8 mouse cellular contexts compared by ENCODE assay signal in genomic region chr4:137178833-137179232, GRCm38 (mm10).
A peak's percentile ranks its signal among the peaks of the same experiment; 100 is the strongest.
DNase-seq lines count a peak whose midpoint lies in the region; ATAC-seq and TF ChIP-seq lines count a peak whose summit lies in the region.

No protein-coding gene starts in this region.

- no peak overlapping the region for H3K4me2 ChIP-seq in forebrain, embryonic 15.5 days (replicated peaks)

- peak overlapping the region; percentile 54 for H3K4me3 ChIP-seq in megakaryocyte, embryonic 14.5 days (replicated peaks)
- no peak overlapping the region for H3K4me3 ChIP-seq in gastrocnemius, adult 2 months
- H3K4me3 ChIP-seq in forebrain, embryonic 15.5 days, result no peak overlapping the region

- H3K27me3 ChIP-seq in megakaryocyte, embryonic 14.5 days (replicated peaks), result peaks cover 53% of the 10 kb centered on the region
- no peaks in the 10 kb centered on the region for H3K27me3 ChIP-seq in forebrain, embryonic 15.5 days

- H3K4me1 ChIP-seq in megakaryocyte, embryonic 14.5 days, result peaks cover 39% of the 10 kb centered on the region
- no peaks in the 10 kb centered on the region for H3K4me1 ChIP-seq in forebrain, embryonic 15.5 days

- ATAC-seq in cerebellum, adult (ENCODE audit: insufficient number of reproducible peaks, low FRiP score, low TSS enrichment), result 0 out of 2 replicates have a peak, but pooled peaks have one; percentile 20
- ATAC-seq in megakaryocyte, adult 5-6 weeks (ENCODE audit: poor library complexity, severe bottlenecking), result no peak
- no peak for ATAC-seq in forebrain, embryonic 15.5 days (replicated peaks)

- peaks cover 5% of the 10 kb centered on the region; the same call in 1 of the 2 replicates for H3K9me3 ChIP-seq in megakaryocyte, embryonic 14.5 days
- H3K9me3 ChIP-seq in forebrain, embryonic 15.5 days, result no peaks in the 10 kb centered on the region

- no peaks in the 10 kb centered on the region for H3K36me3 ChIP-seq in megakaryocyte, embryonic 14.5 days (replicated peaks; ENCODE audit: low read length)
- no peaks in the 10 kb centered on the region for H3K36me3 ChIP-seq in forebrain, embryonic 15.5 days

- TF ChIP-seq CTCF in gastrocnemius, adult 2 months (IDR thresholded peaks at IDR 0.05), result no peak

- intact Hi-C loops in gastrocnemius, adult 2 months (cut with DNase I), result no loop called here

- H3K9ac ChIP-seq in forebrain, embryonic 15.5 days (replicated peaks), result no peak overlapping the region

- no peak overlapping the region for H3K27ac ChIP-seq in gastrocnemius, adult 2 months
- no peak overlapping the region for H3K27ac ChIP-seq in forebrain, embryonic 15.5 days (replicated peaks)

- 60% methylated on average over 3 of the region's 3 CpGs for WGBS in forebrain, embryonic 15.5 days

- no peak for DNase-seq in cerebellum, adult 11-12 months
- peak; percentile 64 for DNase-seq in heart, postnatal 4 days
- DNase-seq in right cerebral cortex, postnatal 14 days, result peak; percentile 82
- no peak for DNase-seq in gastrocnemius, adult 2 months

Comparison
In these comparisons a context has a peak if more than half of its experiments do, and no peak if none do; other contexts are left out.
1. DNase-seq: peak in heart, postnatal 4 days (single experiment) and right cerebral cortex, postnatal 14 days (single experiment); none in cerebellum, adult 11-12 months (single experiment) and gastrocnemius, adult 2 months (single experiment).